Mouse (Mus musculus) adrenal gland, adult 8-10 months (tissue): ENCODE measurements at regions not wholly inside any gene's neighbourhood (a gene's known extent, or its start where the extent isn't known, plus 50 kb on each side); places are given as distances from the start of the nearest gene placed in this dataset.
A peak's percentile ranks its signal among the peaks of the same experiment; 100 is the strongest.

Experiments used
- DNase-seq: peaks from one replicate; pipeline ENCODE4 v3.0.0; 2022

DNA sequence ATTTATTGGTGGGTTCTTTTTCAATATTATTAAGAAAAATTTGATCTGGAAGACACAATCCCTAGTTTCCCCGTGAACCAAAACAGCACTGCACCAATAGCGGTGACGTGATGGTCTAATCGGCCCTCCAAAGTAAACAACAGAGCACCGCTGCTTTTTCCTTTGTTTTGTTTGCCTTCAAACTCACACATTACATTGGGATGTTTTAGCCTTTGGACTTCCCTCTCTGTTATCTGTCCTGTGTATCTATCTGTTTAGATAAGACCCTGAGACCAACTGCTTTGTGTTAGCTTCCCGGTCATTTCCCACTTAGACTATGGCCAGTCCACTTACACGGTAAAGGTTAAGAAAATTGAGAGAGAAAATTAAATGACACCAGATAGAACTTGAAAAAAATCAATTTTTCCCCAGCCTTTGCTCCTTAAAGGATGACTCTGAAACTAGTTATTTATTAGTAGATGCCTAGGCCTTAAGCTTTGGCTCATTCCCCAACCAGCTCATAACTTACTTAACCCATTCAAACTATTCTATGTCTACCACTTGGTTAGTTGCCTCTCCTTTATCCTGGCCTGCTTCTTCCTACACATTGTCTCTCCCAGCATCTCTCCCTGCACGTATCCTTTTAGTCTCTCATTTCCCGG lies 257.0 kb upstream of the Lyplal1 start:
- no peak for DNase-seq

DNA sequence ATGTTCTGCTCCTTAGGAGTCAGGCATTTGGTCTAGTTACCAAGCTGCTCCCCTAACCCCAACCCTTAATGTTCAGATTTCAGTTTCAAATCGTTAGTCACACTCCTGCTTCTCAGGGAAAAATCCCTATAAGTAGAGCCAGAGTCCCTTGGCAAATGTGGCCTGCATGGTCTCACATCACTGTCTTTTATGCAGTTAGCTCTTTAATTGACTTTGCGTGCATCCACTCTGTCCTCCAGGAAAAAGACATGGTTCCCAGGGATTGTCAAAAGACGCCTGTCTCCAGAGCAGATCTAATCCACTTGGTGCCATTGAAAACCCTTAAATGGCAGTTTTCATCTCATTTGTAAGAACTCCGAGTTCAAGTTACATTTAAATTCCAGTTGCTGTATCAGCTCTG lies 256.3 kb upstream of the Lyplal1 start:
- DNase-seq, result no peak

DNA sequence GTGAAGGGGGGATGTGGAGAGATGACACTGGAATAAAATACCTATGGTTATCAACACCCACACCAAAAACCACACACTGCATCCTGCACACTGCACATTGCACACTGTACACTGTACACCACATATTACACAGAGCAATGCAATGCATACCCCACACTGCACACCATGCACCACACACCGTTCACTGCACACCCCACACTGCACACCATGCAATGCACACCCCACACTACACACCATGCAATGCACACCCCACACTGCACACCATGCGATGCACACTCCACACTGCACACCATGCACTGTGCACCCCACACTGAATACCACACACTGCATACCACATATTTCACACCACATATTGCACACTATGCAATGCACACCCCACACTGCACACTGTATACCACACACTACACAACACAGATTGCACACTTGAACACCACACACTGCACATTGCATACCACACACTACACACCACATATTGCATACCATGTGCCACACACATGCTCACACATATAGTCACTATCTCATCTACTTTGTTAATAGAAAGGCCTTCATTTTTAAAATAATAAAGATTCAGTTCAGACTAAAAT lies 255.8 kb upstream of the Lyplal1 start:
- no peak for DNase-seq

DNA sequence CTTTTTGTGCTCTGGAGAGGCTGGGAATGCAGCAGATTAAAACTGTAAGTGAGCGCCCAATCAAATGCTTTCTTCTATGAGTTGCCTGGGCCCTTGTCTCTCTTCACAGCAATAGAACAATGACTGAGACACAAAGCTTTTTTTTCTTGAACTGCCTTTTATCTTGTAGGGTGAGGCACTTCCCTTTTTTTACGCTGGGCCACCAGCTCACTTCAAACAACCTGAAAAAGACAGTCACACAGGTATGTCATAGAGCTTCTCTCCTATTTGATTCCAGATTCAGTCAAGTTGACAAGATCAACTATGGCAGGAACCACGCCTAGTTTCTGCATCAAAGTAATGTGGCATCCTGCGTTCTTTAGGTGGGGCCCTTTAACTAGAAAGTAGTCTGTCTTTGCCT lies 246.2 kb upstream of the Lyplal1 start:
- DNase-seq, result no peak

DNA sequence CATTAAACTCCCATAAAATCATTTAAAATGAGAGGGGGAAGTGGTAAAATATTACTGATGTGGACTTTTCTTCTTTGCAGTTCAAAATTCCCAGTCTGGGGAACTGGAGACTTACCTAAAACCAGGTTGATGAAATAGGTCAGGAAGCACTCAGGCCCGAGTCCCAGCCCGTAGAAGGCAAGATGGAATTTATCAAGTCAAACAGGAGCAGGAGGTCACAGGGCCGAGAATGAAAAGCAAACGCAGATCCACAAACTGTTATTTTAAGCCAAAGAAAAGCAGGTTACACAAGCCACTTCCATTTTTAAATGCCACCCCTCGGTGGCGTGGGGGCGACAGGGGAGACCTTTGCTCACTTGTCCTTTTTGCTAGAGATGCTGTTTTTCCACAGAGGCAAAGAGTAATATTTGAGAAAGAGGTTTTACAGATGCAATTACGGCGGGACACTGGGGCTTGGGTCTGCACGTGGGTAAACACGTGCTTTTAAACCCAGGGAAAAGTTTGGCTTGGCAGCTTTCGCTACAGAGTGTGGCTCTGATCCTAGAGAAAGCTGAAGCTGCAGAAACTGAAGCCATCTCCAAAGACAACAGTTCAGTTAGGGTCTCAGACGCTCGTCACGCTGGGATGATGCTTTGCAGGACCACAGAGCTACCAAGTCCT lies 241.0 kb upstream of the Lyplal1 start:
- peak; percentile 6 for DNase-seq

DNA sequence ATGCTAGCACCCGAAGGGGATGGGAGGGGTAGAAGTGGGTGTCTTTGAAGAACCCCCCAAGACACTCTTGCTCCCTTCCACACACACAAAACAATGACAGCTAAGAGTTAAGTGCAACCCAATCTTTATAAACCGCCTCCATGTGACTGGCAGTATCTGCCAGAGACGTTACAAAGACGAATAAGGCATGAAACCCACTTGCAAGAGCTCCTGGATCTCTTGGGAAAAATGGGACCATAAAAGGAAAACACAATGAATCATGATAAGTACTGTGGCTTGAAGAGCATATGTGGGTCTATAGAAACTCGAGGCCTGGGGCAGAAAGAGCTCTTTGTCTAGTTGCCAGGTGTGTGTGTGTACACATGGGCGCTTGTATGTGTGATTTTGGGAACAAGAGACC lies 237.6 kb upstream of the Lyplal1 start:
- DNase-seq, result no peak

DNA sequence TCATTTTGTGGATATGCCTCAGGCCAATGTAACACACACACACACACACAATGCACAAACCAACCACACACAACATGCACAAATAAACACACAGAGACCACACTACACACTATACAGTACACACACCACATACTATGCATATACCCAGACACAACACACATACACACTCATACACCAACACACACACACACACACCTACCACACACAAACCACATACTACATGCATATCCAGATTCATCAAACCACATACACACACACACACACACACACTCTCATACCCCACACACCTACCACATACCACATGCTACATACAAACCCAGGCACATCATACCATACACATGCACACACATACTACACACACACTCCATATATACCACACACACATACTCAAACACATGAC lies 237.0 kb upstream of the Lyplal1 start:
- DNase-seq, result no peak

DNA sequence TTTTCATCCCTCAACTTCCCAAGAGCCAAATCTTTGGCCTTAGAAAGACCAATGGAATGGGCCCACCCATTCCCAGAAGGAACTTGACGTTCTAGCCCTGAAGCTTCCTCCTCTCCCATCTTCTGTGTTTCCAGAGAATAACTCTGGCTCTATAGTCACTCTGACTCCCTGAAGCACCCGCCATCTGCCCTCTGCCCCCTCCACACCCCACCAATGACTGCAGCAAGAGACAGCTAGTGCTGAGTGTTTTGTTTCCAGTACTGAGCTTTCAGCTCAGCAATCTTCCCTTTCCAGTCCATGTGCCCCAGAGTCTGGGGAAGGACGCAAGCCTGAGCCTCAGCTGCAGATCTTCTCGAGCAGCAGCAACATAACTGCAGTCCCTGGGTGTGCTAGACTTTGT lies 233.3 kb upstream of the Lyplal1 start:
- DNase-seq, result no peak

DNA sequence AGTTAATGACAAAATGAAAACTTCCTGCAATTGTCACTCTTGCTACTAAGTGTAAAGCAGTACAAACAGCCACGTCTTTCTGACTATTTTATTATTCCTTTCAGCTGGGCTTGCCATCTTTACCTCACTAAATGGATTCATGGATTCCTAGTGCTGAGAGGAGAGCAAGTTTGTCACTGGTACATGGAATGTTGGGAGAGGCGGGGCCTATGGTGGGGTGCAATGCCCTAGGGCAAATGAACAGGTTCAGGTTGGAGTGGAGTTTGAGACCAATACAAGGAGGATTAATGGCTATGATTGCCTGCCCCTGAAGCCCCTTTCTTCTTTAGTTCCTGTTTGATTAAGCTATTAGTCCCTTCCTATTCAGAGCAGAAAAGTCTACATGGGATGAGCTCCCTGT lies 232.9 kb upstream of the Lyplal1 start:
- DNase-seq, result no peak

DNA sequence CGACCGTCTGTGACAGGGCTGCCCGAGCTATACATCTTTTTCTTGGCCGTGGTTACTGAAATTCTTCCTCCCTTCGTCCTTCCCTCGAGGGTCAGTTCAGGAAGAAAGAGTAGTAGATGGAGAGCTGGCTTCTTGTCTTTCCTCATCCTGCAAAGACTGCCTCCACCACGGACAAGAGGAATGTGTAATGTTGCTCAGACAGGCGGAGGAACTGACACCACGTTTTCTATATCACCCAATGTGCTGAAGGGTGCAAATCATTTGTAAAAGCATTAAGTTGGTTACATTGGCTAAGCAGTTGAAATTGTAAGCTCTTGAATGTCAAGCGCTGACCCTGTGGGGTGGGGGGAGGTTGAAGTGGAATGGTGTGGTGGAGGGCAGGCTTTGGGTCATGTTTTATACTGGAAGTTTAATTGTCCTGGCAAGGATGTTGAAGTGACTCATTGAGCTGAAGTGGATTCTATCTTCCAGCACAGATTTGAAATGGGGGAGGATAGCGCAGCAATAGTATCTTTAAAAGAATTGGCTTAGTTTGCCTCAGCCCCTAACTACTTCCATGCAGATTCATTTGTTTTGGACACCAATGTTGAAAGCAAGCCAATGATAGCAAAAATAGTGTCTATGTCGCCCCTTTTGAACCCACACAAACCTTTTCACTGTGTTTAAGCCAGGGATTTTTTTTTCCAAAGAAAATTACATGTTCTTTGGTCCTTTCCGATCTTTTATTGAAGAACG lies 230.5 kb upstream of the Lyplal1 start:
- no peak for DNase-seq

DNA sequence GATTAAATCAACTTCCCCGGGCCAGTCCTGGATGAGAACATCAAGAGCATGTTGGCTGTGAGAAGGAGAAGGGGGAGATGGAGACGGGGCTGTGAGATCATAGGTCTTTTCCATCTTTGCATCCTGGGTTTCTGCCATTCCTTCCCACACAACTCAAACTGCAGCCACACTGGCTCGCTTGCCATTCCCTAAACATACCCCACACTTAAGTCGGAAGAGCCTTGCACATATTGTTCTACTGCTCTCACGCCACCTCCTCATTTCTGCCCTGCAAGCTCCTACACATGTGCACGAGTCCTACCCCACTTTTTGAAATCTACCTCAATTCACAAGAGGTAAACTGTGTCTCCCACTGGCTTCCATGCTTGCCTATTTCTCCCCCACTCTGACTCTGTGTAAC lies 228.3 kb upstream of the Lyplal1 start:
- no peak for DNase-seq

DNA sequence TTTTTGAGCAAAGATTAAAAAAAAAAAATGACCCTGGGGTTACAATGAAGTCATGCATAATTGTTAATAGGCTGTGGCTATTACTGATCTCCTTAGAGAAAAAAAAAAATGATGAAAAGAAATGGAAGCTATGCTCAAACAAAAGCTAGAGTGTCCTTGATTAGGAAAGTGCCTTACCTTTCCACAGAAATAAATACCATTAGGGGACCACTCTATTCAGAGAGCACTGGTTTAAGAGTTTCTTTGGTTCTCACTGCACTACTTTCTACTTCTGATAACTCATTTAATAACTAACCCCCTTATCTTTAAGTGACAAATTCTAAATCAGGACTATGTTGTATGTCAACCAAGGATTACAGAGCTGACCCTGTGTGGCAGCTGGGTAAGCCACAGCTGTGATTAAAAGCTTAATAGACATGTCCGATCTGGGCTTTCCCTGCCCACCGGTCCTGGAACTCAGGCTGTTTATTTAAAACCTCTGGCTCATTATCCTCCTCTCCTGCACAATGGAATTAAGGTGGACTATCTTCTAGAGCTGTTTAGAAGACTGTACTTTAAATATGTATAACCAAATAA lies 225.9 kb upstream of the Lyplal1 start:
- DNase-seq, result no peak

DNA sequence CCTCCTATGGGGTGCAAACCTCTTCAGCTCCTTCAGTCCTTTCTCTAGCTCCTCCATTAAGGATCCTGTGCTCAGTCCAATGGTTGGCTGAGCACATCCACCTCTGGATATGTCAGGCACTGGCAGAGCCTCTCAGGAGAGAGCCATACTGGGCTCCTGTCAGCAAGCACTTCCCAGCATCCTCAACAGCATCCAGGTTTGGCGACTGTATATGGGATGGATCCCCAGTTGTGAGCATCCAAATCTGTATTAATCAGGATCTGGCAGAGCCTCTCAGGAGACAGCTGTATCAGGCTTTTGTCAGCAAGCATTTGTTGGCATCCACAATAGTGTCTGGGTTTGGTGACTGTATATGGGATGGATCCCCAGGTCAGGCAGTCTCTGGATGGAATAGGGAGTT lies 225.3 kb upstream of the Lyplal1 start:
- DNase-seq, result no peak

DNA sequence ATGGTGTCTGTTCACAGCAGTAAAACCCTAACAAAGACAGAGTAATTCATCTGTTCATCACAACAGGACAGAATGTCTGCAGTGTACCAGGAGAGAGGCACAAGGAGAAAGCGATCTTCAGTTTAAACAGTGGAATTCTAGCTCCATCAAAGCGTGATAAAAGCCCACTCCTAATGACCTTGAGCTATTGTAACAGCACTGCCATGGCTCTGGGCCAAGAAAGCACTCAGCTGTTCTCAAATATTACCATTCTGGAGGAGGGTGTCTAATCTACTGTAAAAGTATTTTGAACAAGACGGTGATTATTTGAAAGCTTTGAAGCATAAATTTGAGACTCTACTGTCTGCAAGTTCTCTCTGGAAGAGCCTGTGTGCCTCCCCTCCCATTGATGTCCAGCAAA lies 224.8 kb upstream of the Lyplal1 start:
- no peak for DNase-seq

DNA sequence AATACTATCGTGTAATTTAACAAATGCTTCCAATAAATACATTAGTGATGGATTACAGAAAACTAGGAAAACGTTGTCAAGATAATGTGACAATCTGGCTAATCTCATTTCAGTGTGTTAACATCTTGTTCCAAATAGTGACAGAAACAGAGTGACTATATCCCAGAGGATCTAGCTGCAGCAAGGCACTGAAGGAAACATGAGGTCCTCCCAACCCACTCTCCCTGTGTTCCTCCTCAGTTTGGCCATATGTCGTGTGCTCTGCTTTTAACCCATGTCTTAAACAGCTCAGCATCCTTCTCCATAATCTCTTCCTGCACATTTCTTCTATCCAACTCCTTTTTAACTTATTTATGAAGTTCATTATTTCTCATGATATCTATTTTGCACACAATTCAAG lies 223.6 kb upstream of the Lyplal1 start:
- DNase-seq, result no peak

DNA sequence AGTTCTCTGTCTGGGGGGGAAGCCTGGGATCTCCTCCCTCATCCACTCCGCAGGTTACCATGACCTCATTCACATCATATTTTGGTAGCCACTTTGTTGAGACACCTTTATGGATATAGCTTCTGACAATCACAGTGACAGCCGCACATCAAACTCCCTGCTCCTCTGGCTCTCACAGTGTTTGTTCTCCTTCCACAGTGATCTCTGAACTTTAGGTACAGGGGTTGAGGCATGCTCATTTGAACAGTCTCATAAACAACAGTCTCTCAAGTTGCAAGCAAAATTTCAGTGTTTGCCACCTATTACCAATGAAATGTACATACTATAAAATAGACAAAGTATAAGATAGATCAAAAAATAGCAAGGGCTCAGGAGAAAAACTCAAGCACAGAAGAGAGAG lies 200.2 kb upstream of the Lyplal1 start:
- no peak for DNase-seq

DNA sequence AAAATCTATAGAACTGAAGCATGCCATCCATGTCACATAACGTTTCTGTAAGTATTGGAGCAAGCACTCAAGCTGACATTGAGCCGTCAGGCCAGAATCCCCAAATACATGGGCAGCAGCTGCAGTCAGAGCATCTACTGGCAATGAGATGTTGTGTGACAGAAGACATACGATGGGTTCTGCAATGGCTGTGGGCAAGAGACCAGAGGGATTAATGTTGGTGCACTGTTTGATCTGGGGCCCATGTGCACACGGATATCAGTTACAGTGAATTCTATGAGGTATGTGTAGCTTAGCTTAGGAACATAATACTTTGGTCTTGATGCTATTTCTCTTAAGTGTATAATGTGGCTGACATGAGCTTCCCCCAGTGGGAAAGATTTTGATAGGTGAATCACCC lies 197.1 kb upstream of the Lyplal1 start:
- no peak for DNase-seq

DNA sequence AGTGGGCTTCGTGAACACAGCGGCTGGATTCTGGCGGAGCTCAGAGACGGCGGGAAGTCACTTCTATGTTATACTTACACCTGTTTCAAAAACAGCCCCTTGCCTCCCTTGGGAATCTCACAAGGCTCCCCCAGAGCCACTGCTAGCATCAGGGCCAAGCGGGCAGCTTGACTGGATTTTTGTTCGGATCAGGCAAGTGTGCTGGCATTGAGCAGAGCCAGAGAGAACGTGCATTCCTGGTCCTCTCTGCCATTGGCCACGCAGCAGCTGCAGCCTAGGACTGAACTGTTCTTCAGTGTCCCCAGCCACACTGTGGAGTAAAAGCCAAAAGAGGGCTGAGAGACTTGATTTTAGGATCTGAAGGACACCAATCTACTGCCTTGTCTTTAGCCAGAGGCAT lies 195.6 kb upstream of the Lyplal1 start:
- no peak for DNase-seq

DNA sequence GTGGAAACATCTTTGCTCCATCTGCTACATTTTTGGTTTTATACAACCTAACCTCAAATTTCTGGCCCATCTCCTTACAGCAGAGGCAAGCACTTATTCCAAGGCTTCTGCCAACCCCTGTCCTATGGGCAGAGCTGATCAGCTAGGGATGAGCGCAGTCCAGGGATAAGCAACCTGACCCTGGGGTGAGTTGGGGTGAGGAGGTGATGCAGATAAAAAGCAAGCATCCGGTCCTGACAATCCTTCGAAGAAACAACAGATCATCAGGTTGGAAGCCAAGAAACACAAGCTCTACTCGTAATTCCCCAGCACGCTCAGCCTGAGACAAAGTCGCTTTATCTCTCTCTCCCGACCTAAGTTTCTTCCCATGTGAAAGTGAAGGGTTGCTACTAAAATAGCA lies 194.9 kb upstream of the Lyplal1 start:
- no peak for DNase-seq

DNA sequence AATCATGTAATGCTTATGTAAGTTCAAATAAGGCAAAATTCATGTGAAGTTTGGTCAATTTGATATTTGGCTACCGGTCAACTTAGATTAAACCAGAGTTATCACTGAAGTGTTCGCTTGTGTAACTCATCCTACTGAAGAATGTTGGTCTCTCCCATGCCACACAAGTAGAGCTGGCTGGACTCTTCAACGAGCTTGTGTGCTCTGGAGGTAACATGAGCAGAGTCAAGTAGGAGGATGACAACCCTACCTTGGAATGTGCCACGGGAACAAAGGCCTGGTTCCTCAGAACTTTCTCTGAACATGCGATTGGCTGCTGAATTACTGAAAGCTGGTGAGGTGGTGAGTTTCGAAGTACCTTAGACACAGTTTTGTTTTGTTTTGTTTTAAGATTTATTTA lies 190.5 kb upstream of the Lyplal1 start:
- DNase-seq, result no peak

DNA sequence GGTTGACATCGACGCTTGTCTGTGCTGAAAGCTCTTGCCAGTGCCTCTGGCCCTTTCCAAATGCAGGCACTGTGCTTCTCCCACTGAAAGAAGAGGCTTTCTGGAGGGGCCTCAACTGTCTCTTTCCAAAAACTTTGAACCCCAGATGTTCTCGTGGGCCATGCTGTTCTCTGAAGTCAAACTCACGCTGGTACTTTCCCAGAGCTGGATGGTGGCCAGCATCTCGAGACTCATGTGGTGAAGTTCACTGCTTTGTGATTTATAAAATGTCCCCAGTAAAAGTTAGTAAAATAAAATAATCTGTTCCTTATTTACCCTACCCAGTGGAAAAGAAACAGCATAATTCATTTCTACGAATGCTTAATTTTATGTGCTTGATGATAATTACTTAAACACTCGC lies 180.4 kb upstream of the Lyplal1 start:
- no peak for DNase-seq

DNA sequence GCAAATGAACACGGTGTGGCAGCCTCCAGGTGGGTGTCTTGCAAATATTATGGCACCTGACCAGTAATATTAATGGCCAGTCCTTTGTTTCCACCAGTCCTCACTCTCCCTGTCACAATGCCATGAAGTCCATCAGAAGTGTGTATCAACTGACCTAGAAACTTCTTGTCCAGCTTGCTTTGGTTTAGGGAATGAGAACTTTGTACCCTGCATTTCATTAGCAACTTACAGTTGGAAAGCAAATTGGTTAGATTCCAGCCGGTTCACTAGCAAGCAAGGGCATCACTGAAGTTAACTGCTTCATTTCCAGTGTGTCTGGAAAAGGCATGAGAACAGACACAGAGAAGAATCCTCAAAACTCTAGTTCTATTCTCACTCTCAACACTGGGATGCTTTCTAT lies 178.1 kb upstream of the Lyplal1 start:
- no peak for DNase-seq

DNA sequence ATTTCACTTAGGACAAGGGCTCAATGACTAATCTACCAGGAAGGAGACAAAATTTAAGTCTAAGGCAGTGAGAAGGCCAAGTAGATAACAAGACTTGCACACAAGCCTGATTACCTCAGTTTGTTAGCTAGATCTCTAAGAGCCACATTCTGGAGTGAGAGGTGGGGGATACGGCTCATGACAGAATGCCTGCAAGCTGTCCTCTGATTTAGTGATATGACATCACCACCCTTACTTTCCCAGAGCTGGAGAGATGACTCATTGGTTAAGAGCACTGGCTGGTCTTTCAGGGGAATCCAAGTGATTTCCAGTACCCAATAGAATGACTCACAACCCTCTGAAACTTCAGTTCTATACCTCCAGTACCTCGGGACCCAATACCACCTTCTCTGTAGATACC lies 177.5 kb upstream of the Lyplal1 start:
- no peak for DNase-seq

DNA sequence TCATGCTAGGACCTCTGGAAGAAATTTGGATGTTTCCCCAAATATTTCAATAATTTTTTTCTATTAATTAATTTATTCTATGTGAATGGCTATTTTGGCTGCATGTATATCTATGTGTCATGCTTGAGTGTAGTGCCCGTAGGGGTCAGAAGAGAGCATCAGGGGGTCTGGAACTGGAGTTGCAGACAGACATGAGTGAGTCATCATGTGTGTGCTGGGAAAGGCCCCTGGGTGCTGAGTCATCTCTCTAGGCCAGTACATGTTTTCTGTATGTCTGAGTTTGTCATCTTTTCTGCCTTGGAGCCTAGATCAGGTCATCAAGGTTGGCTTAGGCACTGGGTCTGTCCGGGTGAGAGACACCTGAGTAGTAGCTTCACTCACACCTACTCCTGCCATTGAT lies 172.0 kb upstream of the Lyplal1 start:
- no peak for DNase-seq
